Mouse (Mus musculus) bone marrow macrophage, adult 2 months (primary cell): ENCODE data around the gene Crim1.

Experiments
- CTCF ChIP-seq: IDR thresholded peaks from 2 replicates; pipeline ENCODE4 v1.5.1; 2012; ENCODE audit warnings: low read depth, mild to moderate bottlenecking, low read length, moderate library complexity
- POLR2A ChIP-seq: IDR thresholded peaks from 2 replicates; pipeline ENCODE4 v1.6.1; 2012; ENCODE audit warnings: mild to moderate bottlenecking, low read depth, low read length, borderline replicate concordance

DNA sequence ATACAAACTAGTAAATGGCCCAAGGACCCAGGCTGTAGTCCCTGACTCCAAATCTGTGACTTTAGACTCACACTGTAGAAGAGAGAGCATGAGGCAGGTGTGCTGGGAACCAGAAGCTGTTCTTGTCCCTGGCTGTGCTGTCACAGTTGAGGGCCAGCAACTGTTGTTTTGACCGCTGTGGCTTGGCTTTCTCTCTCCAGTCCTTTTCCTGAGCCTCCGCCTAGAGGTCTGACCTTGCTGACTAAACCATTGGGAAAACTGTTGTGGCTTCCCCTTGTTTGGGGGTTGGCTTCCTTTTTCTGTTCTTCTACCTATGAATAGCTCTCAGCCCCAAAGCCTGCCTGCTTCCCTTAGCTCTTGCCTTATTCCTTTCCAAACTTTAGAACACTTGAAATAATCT lies 126.3 kb downstream of the Crim1 start:
- TF ChIP-seq CTCF = no peak
- no peak for TF ChIP-seq POLR2A
